Mouse (Mus musculus): ENCODE measurements at regions not wholly inside any gene's neighbourhood (a gene's known extent, or its start where the extent isn't known, plus 50 kb on each side); places are given as distances from the start of the nearest gene placed in this dataset.
"Not testable (repeated sequence)": the region's sequence is repeated elsewhere in the genome, so short reads cannot be mapped to it uniquely, and the experiment has no call there.

DNA sequence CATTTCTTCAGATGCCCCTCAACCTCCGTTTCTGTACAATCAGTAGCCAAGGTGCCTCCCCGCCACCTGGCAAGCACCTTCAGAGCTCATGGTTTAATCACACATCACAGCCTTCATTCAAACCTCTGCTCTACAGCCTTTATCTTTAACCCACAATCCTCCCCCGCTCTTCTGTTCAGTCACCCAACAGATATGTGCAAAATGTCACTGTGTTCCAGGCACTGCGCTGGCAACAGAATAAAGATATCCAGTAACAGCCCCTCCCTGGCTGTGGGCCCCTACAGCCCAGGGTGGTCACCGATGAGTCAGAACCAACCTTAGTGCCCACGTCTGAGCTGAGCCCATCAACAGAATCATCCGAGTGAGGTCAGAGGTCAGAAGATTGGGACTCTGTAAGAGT, 54.3 kb upstream of the Ddr1 start:
- no peaks in the 10 kb centered on the region for H3K9me3 ChIP-seq (replicated peaks; ENCODE audit: low read length)
- ATAC-seq (replicated peaks; ENCODE audit: low FRiP score, low read depth) (no peak), DNase-seq (ENCODE audit: low spot score) (no peak)
- no peak overlapping the region for H3K27ac ChIP-seq
- TF ChIP-seq CTCF (IDR thresholded peaks at IDR 0.05; ENCODE audit: low read depth), result no peak
- WGBS, result 66% methylated on average over 7 of the region's 7 CpGs
- H3K4me2 ChIP-seq (ENCODE audit: low read length), result no peak overlapping the region
- H3K9ac ChIP-seq (ENCODE audit: low read depth, low read length), result no peak overlapping the region
- no peak overlapping the region for H3K4me3 ChIP-seq (replicated peaks; ENCODE audit: low read depth, low read length)
- H3K4me1 ChIP-seq (replicated peaks; ENCODE audit: insufficient read depth, low read length), result no peaks in the 10 kb centered on the region
- no peaks in the 10 kb centered on the region for H3K36me3 ChIP-seq (ENCODE audit: insufficient read depth, low read length)
- H3K27me3 ChIP-seq (ENCODE audit: insufficient read depth, low read length), result no peaks in the 10 kb centered on the region

DNA sequence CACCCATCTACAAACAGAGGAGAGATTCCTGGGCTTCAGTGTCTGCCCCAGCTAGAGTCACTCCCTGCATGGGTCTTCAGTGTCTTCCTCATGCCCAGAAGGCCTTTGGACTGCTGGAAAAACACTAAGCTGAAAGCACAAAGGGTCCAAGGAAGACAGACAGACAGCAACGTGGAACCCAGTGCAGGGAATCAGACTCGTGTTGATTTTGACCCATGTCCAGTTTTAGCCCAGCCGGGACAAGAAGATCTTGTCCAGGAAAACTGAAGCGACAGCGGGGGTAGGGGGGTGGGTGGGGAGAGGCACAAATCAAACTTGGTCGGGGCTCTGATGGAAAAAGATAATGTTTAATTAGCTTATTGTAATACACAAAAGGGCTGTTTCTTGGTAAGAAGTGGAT, 55.3 kb upstream of the Ddr1 start:
- 49% methylated on average over 6 of the region's 6 CpGs for WGBS
- no peaks in the 10 kb centered on the region for H3K4me1 ChIP-seq (replicated peaks; ENCODE audit: insufficient read depth, low read length)
- no peak overlapping the region for H3K4me3 ChIP-seq (replicated peaks; ENCODE audit: low read depth, low read length)
- H3K9ac ChIP-seq (ENCODE audit: low read depth, low read length), result no peak overlapping the region
- TF ChIP-seq CTCF (IDR thresholded peaks at IDR 0.05; ENCODE audit: low read depth), result no peak
- H3K27me3 ChIP-seq (ENCODE audit: insufficient read depth, low read length), result no peaks in the 10 kb centered on the region
- DNase-seq (ENCODE audit: low spot score) (no peak), ATAC-seq (replicated peaks; ENCODE audit: low FRiP score, low read depth) (no peak)
- no peak overlapping the region for H3K27ac ChIP-seq
- H3K4me2 ChIP-seq (ENCODE audit: low read length), result no peak overlapping the region
- H3K9me3 ChIP-seq (replicated peaks; ENCODE audit: low read length), result no peaks in the 10 kb centered on the region
- no peaks in the 10 kb centered on the region for H3K36me3 ChIP-seq (ENCODE audit: insufficient read depth, low read length)

- DNase-seq (ENCODE audit: low spot score), result no peak
- H3K27ac ChIP-seq, result no peak overlapping the region
- no peak for ATAC-seq (replicated peaks; ENCODE audit: low FRiP score, low read depth)
- H3K4me2 ChIP-seq (ENCODE audit: low read length), result no peak overlapping the region
- 91% methylated on average over 9 of the region's 9 CpGs for WGBS
- no peaks in the 10 kb centered on the region for H3K27me3 ChIP-seq (ENCODE audit: insufficient read depth, low read length)
- H3K9ac ChIP-seq (ENCODE audit: low read depth, low read length), result no peak overlapping the region
- TF ChIP-seq CTCF (IDR thresholded peaks at IDR 0.05; ENCODE audit: low read depth), result no peak
- no peaks in the 10 kb centered on the region for H3K36me3 ChIP-seq (ENCODE audit: insufficient read depth, low read length)
- no peak overlapping the region for H3K4me3 ChIP-seq (replicated peaks; ENCODE audit: low read depth, low read length)
- H3K9me3 ChIP-seq (replicated peaks; ENCODE audit: low read length), result no peaks in the 10 kb centered on the region
- H3K4me1 ChIP-seq (replicated peaks; ENCODE audit: insufficient read depth, low read length), result no peaks in the 10 kb centered on the region
Observed at GRCm38 (mm10) chr17:35762614-35763013, 58.2 kb upstream of the Ddr1 start.

DNA sequence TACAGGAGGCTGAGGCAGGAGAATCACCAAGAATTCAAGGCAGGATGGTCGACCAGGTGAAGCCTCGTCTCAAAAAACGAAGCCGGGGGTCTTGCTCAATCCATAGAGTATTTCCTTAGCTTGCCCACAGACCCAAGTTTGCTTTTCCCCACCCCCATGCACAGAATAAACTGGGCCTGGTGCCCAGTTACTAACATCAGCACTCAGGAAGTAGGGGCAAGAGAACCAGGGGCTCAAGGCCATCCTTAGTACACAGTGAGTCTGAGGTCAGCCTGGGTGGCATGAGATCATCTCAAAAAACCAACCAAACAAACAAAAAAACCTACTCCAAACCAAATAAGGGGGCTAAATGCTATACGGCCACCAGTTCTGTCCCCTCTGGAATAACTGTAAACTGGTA, 58.4 kb upstream of the Ier3 start:
- H3K4me2 ChIP-seq (ENCODE audit: low read length), result no peak overlapping the region
- H3K36me3 ChIP-seq (ENCODE audit: insufficient read depth, low read length), result no peaks in the 10 kb centered on the region
- WGBS, result 87% methylated on average over 5 of the region's 5 CpGs
- H3K4me3 ChIP-seq (replicated peaks; ENCODE audit: low read depth, low read length), result no peak overlapping the region
- ATAC-seq (replicated peaks; ENCODE audit: low FRiP score, low read depth), result no peak
- no peaks in the 10 kb centered on the region for H3K9me3 ChIP-seq (replicated peaks; ENCODE audit: low read length)
- no peaks in the 10 kb centered on the region for H3K4me1 ChIP-seq (replicated peaks; ENCODE audit: insufficient read depth, low read length)
- no peaks in the 10 kb centered on the region for H3K27me3 ChIP-seq (ENCODE audit: insufficient read depth, low read length)
- no peak overlapping the region for H3K9ac ChIP-seq (ENCODE audit: low read depth, low read length)
- DNase-seq (ENCODE audit: low spot score), result no peak
- TF ChIP-seq CTCF (IDR thresholded peaks at IDR 0.05; ENCODE audit: low read depth), result no peak
- H3K27ac ChIP-seq, result no peak overlapping the region

DNA sequence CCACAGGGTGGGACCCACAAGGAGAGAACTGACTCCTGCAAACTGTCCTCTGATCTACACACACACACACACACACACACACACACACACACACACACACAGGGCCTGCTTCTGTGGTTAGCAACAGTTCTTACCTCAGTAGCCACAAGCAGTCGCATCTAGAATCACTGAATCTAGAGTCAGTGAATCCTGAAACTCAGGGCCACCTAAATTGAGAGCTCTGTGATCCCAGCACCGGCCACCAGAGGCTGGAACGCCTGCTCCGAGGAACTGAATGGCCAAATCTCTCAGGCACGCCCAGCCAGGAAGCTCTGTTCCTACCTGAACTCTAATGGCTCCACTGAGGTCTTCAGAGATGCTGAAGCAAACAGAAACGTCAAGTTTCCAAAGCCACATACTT, 57.6 kb upstream of the Ier3 start:
- Histone ChIP-seq H3K4me3 (replicated peaks; ENCODE audit: low read depth, low read length) (no peak overlapping the region), H3K36me3 (ENCODE audit: insufficient read depth, low read length) (no peaks in the 10 kb centered on the region), H3K9me3 (replicated peaks; ENCODE audit: low read length) (no peaks in the 10 kb centered on the region), H3K9ac (ENCODE audit: low read depth, low read length) (no peak overlapping the region), H3K27me3 (ENCODE audit: insufficient read depth, low read length) (no peaks in the 10 kb centered on the region), H3K4me1 (replicated peaks; ENCODE audit: insufficient read depth, low read length) (no peaks in the 10 kb centered on the region), H3K4me2 (ENCODE audit: low read length) (no peak overlapping the region), H3K27ac (no peak overlapping the region)
- ATAC-seq (replicated peaks; ENCODE audit: low FRiP score, low read depth), result no peak; the same call in 1 of the 2 replicates
- 33% methylated on average over 6 of the region's 6 CpGs for WGBS
- TF ChIP-seq CTCF (IDR thresholded peaks at IDR 0.05; ENCODE audit: low read depth), result peak; percentile 59
- DNase-seq (ENCODE audit: low spot score), result no peak

GRCm38 (mm10) chr17:35766406-35766805, 55.1 kb upstream of the Ier3 start:
- no peaks in the 10 kb centered on the region for H3K4me1 ChIP-seq (replicated peaks; ENCODE audit: insufficient read depth, low read length)
- H3K4me3 ChIP-seq (replicated peaks; ENCODE audit: low read depth, low read length), result no peak overlapping the region
- H3K9ac ChIP-seq (ENCODE audit: low read depth, low read length), result no peak overlapping the region
- WGBS, result 54% methylated on average over 9 of the region's 9 CpGs
- no peak overlapping the region for H3K27ac ChIP-seq
- no peaks in the 10 kb centered on the region for H3K9me3 ChIP-seq (replicated peaks; ENCODE audit: low read length)
- H3K27me3 ChIP-seq (ENCODE audit: insufficient read depth, low read length), result no peaks in the 10 kb centered on the region
- H3K36me3 ChIP-seq (ENCODE audit: insufficient read depth, low read length), result no peaks in the 10 kb centered on the region
- DNase-seq (ENCODE audit: low spot score) (no peak), ATAC-seq (replicated peaks; ENCODE audit: low FRiP score, low read depth) (no peak)
- H3K4me2 ChIP-seq (ENCODE audit: low read length), result no peak overlapping the region
- no peak for TF ChIP-seq CTCF (IDR thresholded peaks at IDR 0.05; ENCODE audit: low read depth)

GRCm38 (mm10) chr17:35769175-35769960, 52.1 kb upstream of the Ier3 start:
- Histone ChIP-seq H3K27ac (no peak overlapping the region), H3K27me3 (ENCODE audit: insufficient read depth, low read length) (no peaks in the 10 kb centered on the region), H3K4me2 (ENCODE audit: low read length) (no peak overlapping the region), H3K36me3 (ENCODE audit: insufficient read depth, low read length) (no peaks in the 10 kb centered on the region), H3K9me3 (replicated peaks; ENCODE audit: low read length) (no peaks in the 10 kb centered on the region), H3K4me1 (replicated peaks; ENCODE audit: insufficient read depth, low read length) (no peaks in the 10 kb centered on the region), H3K4me3 (replicated peaks; ENCODE audit: low read depth, low read length) (no peak overlapping the region), H3K9ac (ENCODE audit: low read depth, low read length) (no peak overlapping the region)
- WGBS, result 68% methylated on average over 5 of the region's 5 CpGs
- DNase-seq (ENCODE audit: low spot score) (no peak), ATAC-seq (replicated peaks; ENCODE audit: low FRiP score, low read depth) (no peak)
- no peak for TF ChIP-seq CTCF (IDR thresholded peaks at IDR 0.05; ENCODE audit: low read depth)

DNA sequence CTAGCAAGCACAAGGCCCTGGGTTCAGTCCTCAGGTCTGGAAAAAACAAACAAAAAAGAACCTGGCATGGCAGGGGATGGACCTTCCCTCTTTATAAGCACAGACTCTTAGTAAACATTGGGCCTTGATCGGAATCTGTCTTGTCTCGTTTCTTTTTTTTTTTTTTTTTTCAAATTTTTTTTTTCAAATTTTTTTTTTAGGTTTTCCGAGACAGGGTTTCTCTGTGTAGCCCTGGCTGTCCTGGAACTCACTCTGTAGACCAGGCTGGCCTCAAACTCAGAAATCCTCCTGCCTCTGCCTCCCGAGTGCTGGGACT, 51.6 kb upstream of the Ier3 start:
- ATAC-seq (replicated peaks; ENCODE audit: low FRiP score, low read depth); H3K27ac ChIP-seq; H3K4me3 ChIP-seq (replicated peaks; ENCODE audit: low read depth, low read length); H3K27me3 ChIP-seq (ENCODE audit: insufficient read depth, low read length); H3K36me3 ChIP-seq (ENCODE audit: insufficient read depth, low read length); H3K4me1 ChIP-seq (replicated peaks; ENCODE audit: insufficient read depth, low read length); H3K4me2 ChIP-seq (ENCODE audit: low read length); DNase-seq (ENCODE audit: low spot score); H3K9ac ChIP-seq (ENCODE audit: low read depth, low read length); H3K9me3 ChIP-seq (replicated peaks; ENCODE audit: low read length): not testable (repeated sequence)
- 89% methylated on average over 4 of the region's 4 CpGs for WGBS
